Mouse (Mus musculus) G1E (cell line): ENCODE data around the gene Wwc2.

Source experiments
- CTCF ChIP-seq: IDR thresholded peaks from 2 replicates; pipeline ENCODE4 v1.5.1; 2012; ENCODE audit warnings: low read depth, low read length, inconsistent platforms, mixed read lengths
- GATA1 ChIP-seq: IDR thresholded peaks from 2 replicates; pipeline ENCODE4 v1.6.1; 2012; ENCODE audit warnings: borderline replicate concordance, low read length, inconsistent platforms, mixed read lengths

GRCm38 (mm10) chr8:47811221-47811620 is 179.5 kb downstream of the Wwc2 start:
- TF ChIP-seq CTCF, result no peak
- no peak for TF ChIP-seq GATA1
